Mouse (Mus musculus): Measurements from ENCODE around the gene Phyhipl. TPM values are rescaled to one million over a fixed set of nuclear protein-coding genes. Genes with fewer than 3 reads are reported as not detected.
A peak's percentile ranks its signal among the peaks of the same experiment; 100 is the strongest.

Gene Phyhipl
- polyA plus RNA-seq, 1 experiment from 2014 or later: 4.0 TPM

DNA sequence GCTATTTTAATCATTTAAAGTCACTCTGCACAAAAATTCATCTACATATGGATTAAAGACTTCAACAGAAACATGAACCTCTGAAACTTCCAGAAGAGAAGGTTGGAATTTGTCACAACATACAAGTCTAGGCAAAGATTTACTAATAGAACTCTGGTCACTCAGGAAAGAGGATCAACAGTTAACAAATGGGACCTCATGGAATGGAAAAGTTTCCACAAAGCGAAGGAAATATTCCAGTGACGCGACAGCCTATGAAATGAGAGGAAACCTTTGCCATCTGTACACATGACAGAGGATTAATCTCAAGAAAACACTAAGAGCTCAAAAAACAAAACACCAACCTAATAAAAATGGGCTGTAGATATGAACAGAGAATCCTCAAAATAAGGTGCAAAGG, 32.3 kb downstream of the Phyhipl start:
- H3K27me3 ChIP-seq: no peaks in the 10 kb centered on the region
- no peak overlapping the region for H3K27ac ChIP-seq (replicated peaks)
- no peaks in the 10 kb centered on the region for H3K36me3 ChIP-seq
- no peak for ATAC-seq (ENCODE audit: insufficient number of reproducible peaks, low FRiP score, low TSS enrichment, low read depth)
- WGBS: 95% methylated on average over 3 of the region's 3 CpGs
- no peak overlapping the region for H3K4me3 ChIP-seq (replicated peaks)
- H3K9ac ChIP-seq: no peak overlapping the region
- H3K4me1 ChIP-seq: no peaks in the 10 kb centered on the region
- H3K9me3 ChIP-seq (replicated peaks): no peaks in the 10 kb centered on the region
- H3K4me2 ChIP-seq (replicated peaks): no peak overlapping the region

DNA sequence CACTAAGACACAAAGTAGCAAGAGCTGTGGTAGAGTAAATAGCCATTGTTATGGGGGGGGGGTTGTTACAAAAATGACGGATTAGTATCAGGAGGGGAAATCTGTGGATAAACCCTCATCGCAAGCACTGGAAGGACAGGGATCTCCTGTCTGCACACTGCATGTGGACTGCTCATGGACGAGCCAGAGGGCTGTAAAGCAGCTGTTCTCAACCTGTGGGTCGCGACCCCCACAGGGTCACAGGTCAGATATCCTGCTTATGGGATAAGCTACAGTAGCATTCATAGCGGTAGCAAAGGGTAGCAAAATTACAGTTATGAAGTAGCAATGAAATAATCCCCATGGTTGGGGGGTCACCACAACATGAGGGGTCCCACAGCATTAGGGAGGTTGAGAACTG, 39.4 kb downstream of the Phyhipl start:
- Histone ChIP-seq H3K27me3 (no peaks in the 10 kb centered on the region), H3K4me1 (no peaks in the 10 kb centered on the region), H3K4me2 (replicated peaks) (no peak overlapping the region), H3K9me3 (replicated peaks) (no peaks in the 10 kb centered on the region), H3K4me3 (replicated peaks) (no peak overlapping the region), H3K36me3 (no peaks in the 10 kb centered on the region), H3K9ac (no peak overlapping the region), H3K27ac (replicated peaks) (no peak overlapping the region)
- no peak for ATAC-seq (ENCODE audit: insufficient number of reproducible peaks, low FRiP score, low TSS enrichment, low read depth)
- 78% methylated on average over 6 of the region's 6 CpGs for WGBS

DNA sequence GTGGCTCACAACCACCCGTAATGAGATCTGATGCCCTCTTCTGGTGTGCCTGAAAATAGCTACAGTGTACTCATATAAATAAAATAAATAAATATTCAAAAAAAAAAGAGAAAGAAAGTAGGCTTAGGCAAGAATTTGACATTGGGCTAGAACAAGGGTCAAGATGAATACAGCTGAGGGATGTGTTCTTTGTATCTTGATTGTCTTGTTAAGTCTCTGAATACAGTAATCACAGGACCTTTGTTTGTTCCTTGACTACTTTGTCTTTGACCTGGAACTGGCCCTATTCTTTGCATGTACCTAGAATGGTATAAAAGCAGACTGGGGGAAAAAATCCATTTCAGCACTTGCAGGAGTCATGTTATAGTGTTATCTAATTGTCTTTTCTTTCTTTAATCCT, 44.1 kb downstream of the Phyhipl start:
- Histone ChIP-seq H3K36me3 (no peaks in the 10 kb centered on the region), H3K4me2 (replicated peaks) (no peak overlapping the region), H3K4me1 (no peaks in the 10 kb centered on the region), H3K9ac (no peak overlapping the region), H3K27ac (replicated peaks) (no peak overlapping the region), H3K4me3 (replicated peaks) (no peak overlapping the region), H3K27me3 (no peaks in the 10 kb centered on the region), H3K9me3 (replicated peaks) (no peaks in the 10 kb centered on the region)
- 74% methylated on average over 1 of the region's 1 CpGs for WGBS
- no peak for ATAC-seq (ENCODE audit: insufficient number of reproducible peaks, low FRiP score, low TSS enrichment, low read depth)

DNA sequence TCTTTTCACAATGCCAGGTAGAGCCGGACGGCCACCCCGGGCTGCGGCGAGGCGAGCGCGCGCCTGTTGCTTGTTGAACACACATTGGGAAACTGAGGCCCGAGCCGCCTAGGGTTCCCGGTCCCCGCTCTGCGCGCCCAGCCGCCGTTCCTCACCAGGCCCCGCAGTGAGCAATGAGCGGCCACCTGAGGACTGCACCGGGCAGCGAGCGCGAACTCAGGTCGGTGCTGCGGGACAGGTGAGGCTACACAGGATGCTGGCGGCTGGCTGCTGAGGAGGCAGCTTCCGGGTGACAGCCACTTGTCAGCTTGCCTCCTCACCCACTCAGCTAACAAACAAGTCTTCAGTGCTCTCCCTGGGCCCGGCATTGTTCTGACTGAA, 55.9 kb downstream of the Phyhipl start:
- 2% methylated on average over 28 of the region's 28 CpGs for WGBS
- H3K4me1 ChIP-seq: peaks cover 19% of the 10 kb centered on the region
- H3K27ac ChIP-seq (replicated peaks): no peak overlapping the region
- no peaks in the 10 kb centered on the region for H3K36me3 ChIP-seq
- peak overlapping the region; percentile 99 for H3K4me2 ChIP-seq (replicated peaks)
- ATAC-seq (ENCODE audit: insufficient number of reproducible peaks, low FRiP score, low TSS enrichment, low read depth): no peak
- no peaks in the 10 kb centered on the region for H3K9me3 ChIP-seq (replicated peaks)
- H3K9ac ChIP-seq: no peak overlapping the region
- peak overlapping the region; percentile 68 for H3K4me3 ChIP-seq (replicated peaks)
- peaks cover 26% of the 10 kb centered on the region for H3K27me3 ChIP-seq

DNA sequence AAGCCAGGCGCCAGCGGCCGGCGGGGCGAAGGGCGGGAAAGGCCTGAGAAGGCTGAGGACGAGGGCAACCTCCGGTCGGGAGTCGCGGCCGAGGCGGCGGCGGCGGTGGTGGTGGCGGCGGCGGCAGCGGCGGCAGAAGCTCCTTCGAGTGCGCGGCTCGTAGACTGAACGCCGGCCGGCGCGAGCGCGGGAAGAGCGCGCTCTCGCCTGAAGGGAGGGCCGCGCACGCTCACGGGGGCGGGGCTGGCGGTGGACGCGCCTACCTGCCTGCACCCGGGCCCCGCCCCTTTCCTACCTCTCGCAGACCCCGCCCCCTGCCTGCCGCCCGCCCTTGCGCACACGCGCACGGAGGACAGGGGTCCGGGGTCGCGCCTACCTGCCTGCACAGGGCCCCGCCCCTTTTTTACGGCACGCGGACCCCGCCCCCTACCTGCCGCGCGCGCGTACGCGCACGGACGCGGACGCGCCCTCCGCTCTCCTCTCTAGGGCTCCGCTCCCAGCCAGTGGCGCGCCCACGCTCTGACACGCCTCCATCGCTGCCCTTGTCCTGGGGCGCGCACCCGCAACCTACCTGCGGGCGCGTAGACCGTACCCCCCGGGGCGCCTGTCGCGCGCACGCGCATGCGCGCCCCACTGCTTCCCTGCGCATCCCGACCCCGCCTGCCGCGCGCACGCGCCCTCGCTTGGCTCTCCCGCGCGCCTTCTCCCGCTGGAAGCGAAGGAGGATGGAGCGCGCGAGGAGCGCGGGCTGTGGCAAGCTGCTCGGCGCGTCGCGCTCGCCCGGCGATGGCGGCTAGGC, 56.4 kb downstream of the Phyhipl start:
- peaks cover 26% of the 10 kb centered on the region for H3K27me3 ChIP-seq
- WGBS: under 1% methylated on average over 89 of the region's 124 CpGs
- no peak overlapping the region for H3K9ac ChIP-seq
- H3K4me2 ChIP-seq (replicated peaks): peak overlapping the region; percentile 99
- H3K27ac ChIP-seq (replicated peaks): no peak overlapping the region
- peak; percentile 92 for ATAC-seq (ENCODE audit: insufficient number of reproducible peaks, low FRiP score, low TSS enrichment, low read depth)
- H3K4me3 ChIP-seq (replicated peaks): peak overlapping the region; percentile 68
- peaks cover 19% of the 10 kb centered on the region for H3K4me1 ChIP-seq
- H3K9me3 ChIP-seq (replicated peaks): no peaks in the 10 kb centered on the region
- no peaks in the 10 kb centered on the region for H3K36me3 ChIP-seq

DNA sequence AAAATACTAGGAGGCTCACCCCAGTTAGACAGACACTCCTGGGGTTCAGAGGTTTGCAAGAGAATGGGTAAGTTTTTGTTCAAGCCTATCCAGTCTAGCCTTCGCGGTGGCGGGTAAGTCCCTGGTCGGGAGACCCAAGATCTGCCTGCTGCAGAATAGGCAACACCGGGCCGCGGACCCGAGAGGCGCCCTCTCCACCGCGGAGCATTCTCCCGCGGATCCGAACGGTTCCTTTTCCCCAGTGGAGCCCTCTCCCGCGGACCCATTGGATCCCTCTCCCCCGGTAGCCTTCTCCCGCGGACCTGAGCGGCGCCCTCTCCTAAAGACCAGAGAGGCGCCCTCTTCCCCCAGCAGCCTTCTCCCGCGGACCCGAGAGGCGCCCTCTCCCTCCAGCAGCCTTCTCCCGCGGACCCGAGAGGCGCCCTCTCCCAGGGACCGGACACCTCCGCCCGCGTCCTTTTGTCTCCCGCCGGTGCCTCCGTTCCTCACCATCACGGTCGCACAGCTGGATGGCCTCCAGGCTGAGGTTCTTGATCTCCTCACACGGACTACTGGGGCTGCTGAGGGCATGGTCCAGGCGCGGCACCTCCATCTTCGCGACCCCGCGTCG, 57.1 kb downstream of the Phyhipl start:
- Histone ChIP-seq H3K4me3 (replicated peaks) (peak overlapping the region; percentile 68), H3K27me3 (peaks cover 26% of the 10 kb centered on the region), H3K27ac (replicated peaks) (no peak overlapping the region), H3K9me3 (replicated peaks) (no peaks in the 10 kb centered on the region), H3K9ac (no peak overlapping the region), H3K4me1 (peaks cover 19% of the 10 kb centered on the region), H3K36me3 (no peaks in the 10 kb centered on the region), H3K4me2 (replicated peaks) (peak overlapping the region; percentile 99)
- 1% methylated on average over 46 of the region's 48 CpGs for WGBS
- peak; percentile 27 for ATAC-seq (ENCODE audit: insufficient number of reproducible peaks, low FRiP score, low TSS enrichment, low read depth)

DNA sequence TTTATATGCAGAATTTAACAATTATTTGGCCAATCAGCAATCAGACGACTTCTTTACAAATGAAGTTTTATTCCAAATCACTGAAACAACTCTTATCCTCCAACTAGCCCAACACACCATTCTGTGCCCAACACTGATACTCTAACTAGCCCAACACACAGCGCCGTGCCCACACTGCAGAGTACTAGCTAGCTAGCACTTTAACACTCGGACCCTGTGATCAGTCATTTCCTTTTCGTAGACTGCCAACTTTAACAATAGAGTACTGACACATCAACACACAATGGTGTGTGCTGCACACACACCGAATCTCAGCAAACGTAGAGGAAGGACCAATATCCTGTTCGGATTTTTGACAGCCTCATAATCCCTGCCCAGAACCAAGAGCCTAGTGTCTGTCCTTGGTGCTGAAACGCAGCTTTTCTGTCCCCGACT, 57.7 kb downstream of the Phyhipl start:
- peak overlapping the region; percentile 68 for H3K4me3 ChIP-seq (replicated peaks)
- no peaks in the 10 kb centered on the region for H3K36me3 ChIP-seq
- no peak overlapping the region for H3K27ac ChIP-seq (replicated peaks)
- H3K4me1 ChIP-seq: peaks cover 19% of the 10 kb centered on the region
- H3K4me2 ChIP-seq (replicated peaks): peak overlapping the region; percentile 99
- peaks cover 26% of the 10 kb centered on the region for H3K27me3 ChIP-seq
- no peaks in the 10 kb centered on the region for H3K9me3 ChIP-seq (replicated peaks)
- ATAC-seq (ENCODE audit: insufficient number of reproducible peaks, low FRiP score, low TSS enrichment, low read depth): 0 out of 2 replicates have a peak, but pooled peaks have one; percentile 27
- 22% methylated on average over 10 of the region's 10 CpGs for WGBS
- no peak overlapping the region for H3K9ac ChIP-seq

DNA sequence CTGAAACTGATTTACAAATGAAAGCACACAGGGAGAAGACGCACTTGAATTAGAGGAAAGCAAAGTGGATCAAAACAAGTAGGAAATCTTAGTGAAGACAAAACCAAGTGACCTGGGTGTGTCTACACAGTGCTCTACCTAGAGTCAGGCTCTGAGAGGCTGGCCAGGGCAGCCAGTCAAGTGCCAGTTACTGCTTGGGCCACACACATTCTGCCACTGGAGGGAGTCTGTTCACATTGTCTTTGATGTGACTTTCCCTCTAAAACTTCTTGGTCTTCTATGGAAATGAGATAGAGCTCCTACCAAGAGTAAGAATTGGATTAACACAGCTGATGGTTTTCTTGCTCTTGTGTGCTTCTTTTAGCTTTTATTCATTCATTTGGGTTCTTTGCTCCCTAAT, 61.8 kb downstream of the Phyhipl start:
- Histone ChIP-seq H3K9me3 (replicated peaks) (no peaks in the 10 kb centered on the region), H3K27me3 (peaks cover 10% of the 10 kb centered on the region), H3K9ac (no peak overlapping the region), H3K4me2 (replicated peaks) (no peak overlapping the region), H3K4me3 (replicated peaks) (no peak overlapping the region), H3K36me3 (no peaks in the 10 kb centered on the region), H3K4me1 (peaks cover 10% of the 10 kb centered on the region; the same call in 1 of the 2 replicates), H3K27ac (replicated peaks) (no peak overlapping the region)
- no peak for ATAC-seq (ENCODE audit: insufficient number of reproducible peaks, low FRiP score, low TSS enrichment, low read depth)
- WGBS: 45% methylated on average over 1 of the region's 1 CpGs

DNA sequence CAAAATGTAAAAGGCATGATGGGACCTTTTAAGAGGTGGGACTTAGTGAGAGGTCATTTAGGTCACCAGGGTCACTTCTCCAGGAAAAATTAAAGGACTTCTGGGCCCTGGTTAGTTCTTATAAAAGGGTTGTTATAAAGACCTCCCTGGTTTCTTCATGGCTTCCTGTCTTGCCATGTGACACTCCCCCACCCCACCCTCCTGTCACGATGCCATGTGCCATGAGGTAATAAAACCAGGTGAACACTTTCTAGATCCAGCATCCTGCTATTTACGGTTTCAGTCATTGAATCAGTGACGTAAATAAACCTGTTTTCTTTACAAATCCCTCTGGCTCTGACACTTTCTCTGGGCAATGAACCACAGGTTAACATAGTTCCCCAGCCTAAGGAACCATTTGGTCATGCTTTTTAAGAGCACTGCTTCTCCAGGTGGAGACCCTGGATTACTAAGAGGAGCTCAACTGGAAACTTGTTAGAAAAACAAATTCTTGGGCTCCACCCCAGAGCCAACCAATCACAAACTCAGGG, 68.8 kb downstream of the Phyhipl start:
- Histone ChIP-seq H3K4me2 (replicated peaks) (no peak overlapping the region), H3K4me1 (no peaks in the 10 kb centered on the region), H3K36me3 (no peaks in the 10 kb centered on the region), H3K9me3 (replicated peaks) (no peaks in the 10 kb centered on the region), H3K27me3 (no peaks in the 10 kb centered on the region), H3K9ac (no peak overlapping the region), H3K4me3 (replicated peaks) (no peak overlapping the region), H3K27ac (replicated peaks) (no peak overlapping the region)
- WGBS: 58% methylated on average over 3 of the region's 3 CpGs
- ATAC-seq (ENCODE audit: insufficient number of reproducible peaks, low FRiP score, low TSS enrichment, low read depth): no peak

DNA sequence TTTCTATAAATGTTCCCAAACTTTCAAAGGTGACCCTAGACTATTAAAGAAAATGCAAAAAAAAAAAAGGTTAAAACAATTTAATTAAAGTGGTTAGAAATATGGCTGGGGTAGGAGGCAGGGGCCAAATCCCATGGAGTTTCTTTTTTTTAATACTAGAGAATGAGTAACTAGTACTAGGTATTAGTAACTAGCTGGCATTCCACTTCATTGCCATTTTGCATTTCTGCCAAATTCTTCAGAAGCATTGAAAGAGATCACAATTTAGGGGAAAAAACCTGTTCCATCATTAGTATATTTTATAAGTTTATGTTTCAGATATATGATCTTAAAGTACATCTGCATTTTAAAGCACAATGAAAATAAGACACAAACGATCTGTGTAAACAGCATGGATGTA, 71.6 kb downstream of the Phyhipl start:
- no peak overlapping the region for H3K9ac ChIP-seq
- H3K4me2 ChIP-seq (replicated peaks): no peak overlapping the region
- no peak overlapping the region for H3K4me3 ChIP-seq (replicated peaks)
- 79% methylated on average over 1 of the region's 1 CpGs for WGBS
- ATAC-seq (ENCODE audit: insufficient number of reproducible peaks, low FRiP score, low TSS enrichment, low read depth): no peak
- H3K4me1 ChIP-seq: no peaks in the 10 kb centered on the region
- no peaks in the 10 kb centered on the region for H3K9me3 ChIP-seq (replicated peaks)
- H3K27me3 ChIP-seq: no peaks in the 10 kb centered on the region
- no peaks in the 10 kb centered on the region for H3K36me3 ChIP-seq
- no peak overlapping the region for H3K27ac ChIP-seq (replicated peaks)

DNA sequence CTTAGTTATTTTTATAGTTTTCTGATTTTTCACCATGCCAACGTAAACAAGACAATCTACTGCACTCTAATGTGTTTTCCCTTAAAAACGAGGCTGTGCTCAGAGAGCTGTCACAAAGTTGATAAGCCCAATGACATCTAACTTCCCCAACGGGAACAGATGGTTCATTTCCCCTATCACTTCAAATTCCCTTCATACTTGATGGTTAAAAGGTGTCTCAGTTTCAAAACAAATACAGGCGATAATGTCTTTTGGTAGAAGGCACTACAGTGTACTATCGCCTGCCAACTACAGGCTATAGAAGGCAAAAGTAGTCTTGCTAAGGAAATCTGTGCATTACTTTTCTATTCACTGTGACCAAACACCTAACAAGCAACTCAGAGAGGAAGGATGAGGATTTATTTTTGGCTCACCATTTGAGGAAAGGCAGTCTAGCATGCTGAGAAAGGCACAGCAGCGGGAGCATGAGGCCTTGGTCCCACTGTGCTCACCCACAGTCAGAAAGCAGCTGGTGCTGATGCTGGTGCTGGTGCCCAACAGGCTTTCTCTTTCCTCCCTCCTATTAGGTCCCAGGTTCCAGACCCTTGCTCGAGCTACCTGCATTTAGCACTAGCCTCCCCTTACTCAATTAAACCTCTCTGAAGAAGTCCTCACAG, 74.1 kb downstream of the Phyhipl start:
- Histone ChIP-seq H3K4me1 (no peaks in the 10 kb centered on the region), H3K36me3 (no peaks in the 10 kb centered on the region), H3K9ac (no peak overlapping the region), H3K4me3 (replicated peaks) (no peak overlapping the region), H3K27ac (replicated peaks) (no peak overlapping the region), H3K27me3 (no peaks in the 10 kb centered on the region), H3K4me2 (replicated peaks) (no peak overlapping the region), H3K9me3 (replicated peaks) (no peaks in the 10 kb centered on the region)
- 59% methylated on average over 7 of the region's 7 CpGs for WGBS
- no peak for ATAC-seq (ENCODE audit: insufficient number of reproducible peaks, low FRiP score, low TSS enrichment, low read depth)

All from embryonic facial prominence, embryonic 15.5 days (tissue).